Mouse (Mus musculus) frontal cortex, postnatal 36 days (tissue): ENCODE measurements around the gene Inpp4b.

Experiments
- DNase-seq, 2 experiments: peaks; one replicate each; pipeline ENCODE4 v3.0.0; 2022; ENCODE audit warnings: low spot score in 2 of 2

Gene Inpp4b

DNA sequence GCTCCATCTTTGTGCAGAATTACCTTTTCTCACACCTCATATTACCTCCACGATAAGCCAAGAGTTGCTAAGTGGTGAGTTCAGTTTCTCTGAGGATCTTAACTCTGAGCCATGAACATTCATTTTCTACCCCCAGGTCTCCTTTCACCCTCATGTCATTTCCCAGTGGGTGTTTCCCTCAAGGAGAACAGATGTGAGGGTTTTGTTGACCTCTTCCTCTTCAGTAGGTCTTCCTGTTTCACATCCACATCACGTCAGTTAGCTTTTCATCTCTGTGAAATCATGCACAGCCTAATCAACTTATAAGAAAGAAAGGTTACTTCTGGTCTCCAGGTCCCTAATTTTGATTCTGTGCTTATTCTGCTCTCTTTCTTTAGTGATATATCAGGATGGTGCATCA, 124.4 kb downstream of the Inpp4b start:
- no peak for DNase-seq

DNA sequence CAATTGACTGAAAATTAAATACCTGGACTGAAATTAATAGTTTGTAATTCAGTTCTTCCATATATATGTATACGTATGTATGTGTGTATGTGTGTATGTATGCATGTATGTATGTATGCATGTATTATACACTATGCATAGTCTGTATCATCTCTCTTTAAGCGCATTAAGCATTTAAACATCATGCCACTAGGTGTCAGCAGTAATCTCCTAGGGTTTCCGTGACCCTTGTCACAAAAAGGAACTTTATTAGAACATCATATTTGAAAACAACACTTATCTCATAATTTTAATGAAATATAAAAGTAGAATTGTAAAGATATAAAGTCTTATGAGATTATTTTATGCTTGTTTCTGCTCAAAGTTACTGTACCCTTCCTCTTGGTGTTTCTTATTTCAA, 136.3 kb downstream of the Inpp4b start:
- DNase-seq = peak in 1 of 2 experiments; percentile 8

DNA sequence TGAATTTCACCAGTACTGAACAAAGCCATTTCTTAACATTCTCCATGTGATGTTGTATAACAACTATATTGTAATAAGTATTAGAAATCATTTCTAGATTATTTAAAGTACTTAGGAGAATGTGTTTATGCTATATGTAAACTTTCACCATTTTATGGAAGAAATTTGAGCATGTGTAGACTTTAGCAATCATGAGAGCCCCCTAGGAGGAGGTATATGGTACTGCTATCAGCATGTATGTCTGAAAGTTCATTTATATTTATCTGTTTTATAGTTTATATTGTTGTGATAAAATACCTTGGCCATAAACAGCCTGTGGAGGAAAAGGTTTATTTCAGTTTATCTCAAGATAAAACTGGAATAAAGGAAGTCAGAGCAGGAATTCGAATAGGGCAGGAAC, 141.5 kb downstream of the Inpp4b start:
- no peak for DNase-seq

DNA sequence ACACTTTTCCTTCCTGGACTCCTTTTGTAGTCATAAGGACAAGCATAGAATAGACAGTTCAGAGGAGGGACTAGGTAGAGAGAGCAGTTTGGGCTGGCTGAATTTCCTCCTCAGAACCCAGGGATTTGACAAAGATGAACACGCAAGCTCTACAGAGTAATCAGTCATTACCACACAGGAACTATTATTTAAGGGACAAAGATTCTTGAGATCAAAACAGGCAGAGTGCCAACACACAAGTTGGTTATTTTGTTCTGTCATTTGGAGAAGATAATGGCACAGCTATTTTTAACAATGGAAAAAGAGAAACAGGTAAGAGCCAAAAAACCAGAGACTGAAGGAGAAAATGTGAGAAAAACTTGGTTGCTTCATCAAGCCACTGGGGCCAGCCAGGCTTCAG, 143.3 kb downstream of the Inpp4b start:
- no peak for DNase-seq

DNA sequence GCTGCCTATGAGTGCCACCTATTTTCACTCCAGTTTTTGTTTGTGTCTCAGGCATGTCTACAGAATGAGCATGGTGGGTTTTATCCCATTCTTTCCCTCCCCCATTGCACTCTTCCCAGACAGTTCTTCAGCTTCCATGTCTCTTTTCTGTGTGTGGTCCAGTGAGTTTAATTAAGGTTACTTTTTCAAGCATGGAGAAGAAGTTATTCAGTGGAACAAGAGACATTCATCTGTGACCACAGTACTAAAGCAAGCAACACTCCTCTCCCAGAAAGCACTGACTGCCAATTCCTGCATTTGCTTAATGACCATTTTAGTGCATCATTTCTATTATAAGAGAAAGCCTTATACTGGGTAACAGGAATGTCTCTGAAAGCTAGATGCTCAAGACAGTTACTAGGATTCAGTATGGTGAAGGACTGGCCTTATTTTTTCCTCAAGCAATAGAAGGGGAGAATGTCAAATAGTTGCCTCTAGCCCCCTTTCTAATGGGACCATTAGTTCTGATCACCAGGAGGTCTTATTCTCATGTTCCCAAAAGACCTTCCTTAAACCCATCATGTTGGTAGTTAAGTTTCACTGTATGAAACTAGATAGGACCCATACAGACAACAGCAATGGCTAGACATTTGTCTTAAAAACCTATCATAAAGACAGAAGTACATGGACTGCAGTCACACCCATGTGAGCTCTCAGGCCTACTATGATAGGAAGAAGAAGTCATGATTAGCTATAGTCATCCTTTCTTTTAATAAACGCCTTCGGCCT, 147.7 kb downstream of the Inpp4b start:
- no peak for DNase-seq

DNA sequence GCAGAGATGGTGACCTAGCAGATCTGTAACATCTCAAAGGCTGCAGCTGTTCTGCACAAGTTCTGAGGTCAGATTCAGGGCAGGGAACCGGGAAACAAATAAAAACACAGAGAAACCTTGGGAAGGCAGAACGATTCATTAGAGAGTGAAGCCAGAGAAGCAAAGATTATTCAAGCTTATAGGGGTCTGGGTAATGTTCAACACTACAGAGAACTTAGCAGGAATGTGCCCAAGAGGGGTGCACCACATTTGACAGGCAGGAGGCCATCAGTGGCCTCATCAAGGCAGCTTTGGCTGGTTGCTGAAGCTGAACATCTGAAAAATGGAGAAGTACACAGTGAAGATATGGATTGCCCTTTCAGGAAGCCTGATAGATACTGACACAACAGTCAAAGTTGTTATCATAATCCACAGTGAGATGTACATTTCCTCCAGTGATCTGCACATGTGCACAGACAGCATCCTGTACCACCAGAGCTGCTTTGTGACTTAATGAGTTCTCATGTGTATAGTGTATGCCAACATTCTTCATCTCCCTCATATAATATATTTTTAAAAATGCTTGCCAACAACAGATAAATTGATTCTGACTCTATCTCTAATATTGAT, 148.8 kb downstream of the Inpp4b start:
- DNase-seq = no peak

DNA sequence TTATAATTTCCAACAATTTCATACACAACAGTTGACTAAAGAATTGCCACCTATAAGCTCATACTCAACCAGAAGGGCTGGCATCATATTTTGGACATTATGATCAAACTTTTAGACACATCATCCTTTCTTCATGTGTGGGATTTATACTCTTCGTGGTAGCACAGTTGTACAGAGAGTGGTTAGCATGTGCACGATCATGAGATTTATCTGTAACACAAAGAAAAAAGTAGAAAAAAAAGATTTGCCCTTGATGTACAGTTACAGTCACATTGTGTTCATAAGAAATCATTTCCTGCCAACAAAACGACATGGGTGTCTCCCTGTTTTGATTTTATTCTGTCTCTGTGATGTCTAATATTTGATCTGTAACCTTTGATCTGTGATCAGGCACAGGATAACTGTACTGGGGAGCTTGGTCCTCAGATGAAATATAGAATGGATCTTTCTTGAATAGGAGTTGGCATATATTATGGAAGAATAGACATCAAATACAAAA, 149.4 kb downstream of the Inpp4b start:
- DNase-seq = no peak

DNA sequence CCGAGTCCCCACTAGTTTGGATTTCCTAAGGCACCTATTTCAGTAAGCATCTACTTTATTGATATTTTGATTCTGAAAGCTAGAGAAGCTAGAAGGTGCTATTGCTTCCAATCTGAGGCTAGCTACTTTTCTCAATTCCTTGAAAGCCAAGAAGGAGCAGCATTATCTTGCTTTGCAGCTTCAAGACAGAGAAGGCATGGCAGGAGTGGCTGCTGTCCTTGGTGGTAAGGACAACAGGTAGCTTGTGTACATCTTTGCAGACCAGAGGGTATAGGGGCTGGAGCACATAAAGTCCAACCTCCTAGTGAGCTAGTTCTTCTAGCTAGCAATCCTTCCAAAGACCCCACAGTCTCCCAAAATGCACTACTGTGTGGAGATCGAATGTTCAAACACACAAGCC, 152.5 kb downstream of the Inpp4b start:
- DNase-seq = no peak

DNA sequence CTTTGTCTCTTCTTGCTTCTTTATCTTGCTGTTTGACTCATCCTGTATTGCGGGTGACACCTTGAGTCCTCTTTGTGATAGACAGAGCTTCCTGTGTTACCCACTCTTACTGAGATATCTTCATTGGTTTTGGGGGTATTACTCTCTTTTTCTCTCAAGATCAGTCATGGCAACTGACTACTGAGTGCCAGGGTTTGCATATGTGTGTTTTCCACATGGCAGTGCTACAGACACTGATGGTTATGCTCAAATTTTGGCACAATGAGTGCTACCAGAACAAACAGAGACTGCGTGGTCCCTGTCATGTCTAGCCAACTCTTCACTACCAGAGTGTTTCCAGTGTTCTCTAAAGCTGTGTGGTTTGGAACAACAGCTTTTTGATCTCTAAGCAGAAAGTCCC, 155.3 kb downstream of the Inpp4b start:
- DNase-seq = no peak

DNA sequence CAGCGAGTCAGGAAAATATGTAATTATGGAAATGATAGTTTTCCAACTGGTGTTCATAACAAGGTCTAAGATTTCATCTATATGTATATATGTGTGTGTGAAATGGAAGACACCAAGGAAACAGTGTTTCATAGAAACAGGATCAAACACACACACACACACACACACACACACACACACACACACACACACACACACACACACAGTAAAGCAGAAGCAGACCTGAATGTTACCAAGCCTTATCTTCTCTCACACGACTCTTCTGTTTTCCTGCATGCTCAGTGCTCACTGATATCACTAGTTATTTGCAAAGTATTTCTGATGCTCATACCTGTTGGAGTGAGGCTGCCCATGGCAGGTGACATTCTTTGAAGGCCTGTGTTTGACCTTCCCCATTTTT, 159.9 kb downstream of the Inpp4b start:
- no peak for DNase-seq

DNA sequence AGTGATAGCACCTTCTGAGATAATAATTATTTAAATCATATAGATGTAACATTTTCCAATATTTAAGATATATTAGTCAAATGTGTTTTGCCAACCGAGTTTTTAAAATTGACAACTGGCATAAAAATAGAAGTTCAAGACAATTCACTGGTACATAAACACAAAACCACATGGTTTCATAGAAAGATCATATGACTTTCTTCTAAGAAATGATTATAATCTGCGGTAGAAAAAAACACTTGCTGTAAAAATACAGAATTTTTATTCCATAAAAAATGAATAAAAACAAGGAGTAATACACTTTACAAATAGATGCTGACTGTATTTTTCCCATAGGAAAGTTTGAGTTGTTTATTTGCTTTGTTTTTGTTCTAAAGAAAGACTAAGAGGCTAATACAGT, 160.6 kb downstream of the Inpp4b start:
- DNase-seq = no peak

DNA sequence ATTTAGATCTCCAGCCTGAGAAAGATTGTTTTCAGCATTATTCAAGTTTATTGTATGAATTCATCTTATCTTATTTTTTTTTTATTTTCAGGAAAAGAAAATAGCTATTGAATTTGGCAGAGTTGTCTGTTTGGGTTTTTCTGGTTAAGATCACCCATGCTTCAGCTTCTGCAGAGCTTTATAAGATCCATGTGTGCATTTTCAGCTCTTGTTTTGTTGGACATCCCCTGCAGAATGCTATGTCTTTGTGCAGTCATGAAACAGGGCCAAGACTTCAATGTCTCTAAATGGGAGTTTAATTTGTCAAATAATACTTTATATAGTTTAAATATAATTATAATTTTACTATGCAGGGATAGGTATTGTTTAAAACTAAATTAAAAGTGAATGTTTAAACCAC, 170.5 kb downstream of the Inpp4b start:
- no peak for DNase-seq

DNA sequence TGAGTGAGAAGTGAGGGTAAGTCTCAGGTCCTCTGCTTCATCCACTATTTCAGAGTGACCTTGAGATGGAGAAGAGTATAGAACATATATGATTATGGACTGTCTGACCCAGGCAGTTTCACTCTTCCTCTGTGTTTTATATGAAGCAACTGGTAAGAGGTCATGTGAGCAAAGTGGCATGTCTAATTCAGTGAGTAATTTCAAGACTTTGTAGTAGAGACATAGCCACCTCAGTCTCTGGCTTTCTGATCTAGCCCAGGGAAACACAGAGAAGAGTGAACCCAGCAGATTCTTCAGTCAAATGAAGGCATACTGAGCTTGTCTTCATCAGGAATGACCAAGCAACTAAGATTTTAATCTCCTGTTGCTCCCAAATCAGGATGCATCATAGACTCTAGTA, 172.1 kb downstream of the Inpp4b start:
- no peak for DNase-seq

DNA sequence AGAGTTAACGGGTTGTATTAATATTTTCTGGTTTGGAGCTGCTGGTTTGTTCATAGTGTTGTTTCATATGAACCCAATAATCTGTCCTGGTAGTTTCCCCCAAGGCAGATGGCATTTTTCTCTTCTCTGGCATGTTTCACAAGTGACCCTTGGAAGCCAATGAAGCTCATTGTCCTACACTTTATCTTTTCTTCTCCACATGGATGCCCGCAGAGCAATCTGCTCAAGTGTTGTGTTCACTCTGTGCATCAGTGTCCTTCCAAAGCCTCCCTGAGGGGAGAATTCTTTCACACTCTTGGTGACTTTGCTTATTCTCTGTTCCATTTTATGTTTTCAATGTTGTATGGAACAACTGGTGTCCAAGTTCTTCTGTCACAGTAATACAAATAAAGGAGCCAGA, 179.7 kb downstream of the Inpp4b start:
- DNase-seq = no peak

DNA sequence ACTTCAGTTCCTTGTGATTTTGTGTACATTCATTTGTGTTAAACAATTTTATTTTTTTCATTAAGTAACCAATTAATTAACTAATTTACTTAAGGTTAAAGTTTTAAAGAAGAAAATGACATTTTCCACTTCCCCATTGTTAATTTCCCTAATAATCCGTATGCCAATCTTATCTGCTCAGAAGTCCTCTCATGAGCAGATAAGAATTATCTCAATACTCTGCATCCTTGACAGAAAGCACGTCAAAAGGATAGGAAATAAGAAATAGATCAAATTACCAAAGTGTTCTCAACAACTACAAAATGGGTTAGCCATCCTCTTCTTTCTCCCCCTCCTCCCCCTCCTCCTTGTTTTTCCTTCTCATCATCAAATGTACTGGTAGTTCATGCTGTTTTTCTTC, 182.2 kb downstream of the Inpp4b start:
- DNase-seq = no peak

DNA sequence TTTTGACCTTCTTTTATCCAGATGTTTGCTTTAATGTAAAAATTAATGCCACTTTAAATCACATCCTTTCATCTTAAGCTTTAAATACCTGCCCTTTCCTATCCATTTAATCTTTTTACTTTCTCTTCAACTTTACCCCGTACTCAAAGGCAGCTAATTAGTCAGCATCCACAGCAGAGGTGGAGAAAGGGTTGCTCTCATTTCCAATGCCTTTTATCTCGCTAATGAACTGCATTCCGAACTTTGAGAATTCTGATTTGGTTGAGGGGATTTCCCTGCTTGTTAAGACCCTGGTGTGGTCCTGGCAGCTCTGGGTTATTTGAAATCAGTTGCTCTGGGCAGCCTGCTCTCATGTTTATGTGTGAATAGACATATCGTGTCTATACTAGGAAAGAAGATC, 185.3 kb downstream of the Inpp4b start:
- DNase-seq = no peak

DNA sequence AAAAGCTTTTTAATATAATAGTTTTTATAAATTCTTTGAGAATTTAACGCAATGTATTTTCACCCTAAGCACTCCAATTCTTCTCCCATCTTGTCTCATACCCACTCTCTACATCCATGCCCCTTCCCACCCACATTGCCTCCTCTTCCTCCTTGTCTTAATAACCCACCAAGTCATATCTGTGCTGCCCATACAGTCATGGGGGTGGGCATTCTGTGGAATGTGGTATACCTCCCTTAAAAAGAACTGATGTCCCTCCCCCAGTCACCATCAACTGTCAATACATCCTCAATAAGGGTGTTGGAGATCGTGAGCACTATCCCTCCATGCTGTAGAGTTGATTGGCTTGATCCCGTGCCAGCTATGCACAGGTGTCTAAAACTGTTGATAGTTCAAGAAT, 196.0 kb downstream of the Inpp4b start:
- no peak for DNase-seq

DNA sequence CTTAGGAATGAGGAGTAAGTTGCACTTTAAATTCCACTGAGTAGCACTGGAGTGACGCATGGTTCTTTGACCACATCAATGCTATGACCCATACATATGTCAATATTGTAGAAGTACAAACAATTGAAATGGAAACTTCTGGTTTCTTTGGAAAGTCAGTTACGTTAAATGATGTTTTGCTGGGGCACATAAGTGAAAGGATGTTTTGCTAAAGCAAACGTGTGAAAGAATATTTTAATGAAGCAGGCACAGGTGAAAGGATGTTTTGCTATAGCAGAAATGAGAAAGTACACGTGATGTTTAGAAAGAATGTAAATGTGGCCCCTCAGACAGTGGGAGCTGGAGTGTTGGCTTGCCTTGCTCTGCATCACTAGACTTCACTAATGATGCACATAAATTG, 216.2 kb downstream of the Inpp4b start:
- no peak for DNase-seq

DNA sequence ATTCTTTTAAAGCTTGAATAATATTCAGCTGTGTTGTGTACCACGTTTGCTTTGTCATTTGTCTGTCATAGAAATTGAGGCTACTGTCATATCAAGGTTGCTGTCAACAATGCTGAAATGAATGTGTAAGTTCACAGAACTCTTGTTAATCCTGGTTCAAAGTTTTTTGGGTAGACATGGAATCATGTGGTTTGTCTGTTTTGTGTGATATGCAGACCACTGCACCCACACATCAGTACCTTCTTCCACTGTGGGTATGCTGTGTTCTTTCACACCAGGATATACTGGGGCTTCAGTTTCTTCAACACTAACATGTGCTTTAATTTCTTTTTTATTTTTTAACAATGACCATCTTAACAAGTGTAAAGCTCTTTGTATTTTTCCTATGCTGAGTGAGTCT, 220.0 kb downstream of the Inpp4b start:
- DNase-seq = no peak

DNA sequence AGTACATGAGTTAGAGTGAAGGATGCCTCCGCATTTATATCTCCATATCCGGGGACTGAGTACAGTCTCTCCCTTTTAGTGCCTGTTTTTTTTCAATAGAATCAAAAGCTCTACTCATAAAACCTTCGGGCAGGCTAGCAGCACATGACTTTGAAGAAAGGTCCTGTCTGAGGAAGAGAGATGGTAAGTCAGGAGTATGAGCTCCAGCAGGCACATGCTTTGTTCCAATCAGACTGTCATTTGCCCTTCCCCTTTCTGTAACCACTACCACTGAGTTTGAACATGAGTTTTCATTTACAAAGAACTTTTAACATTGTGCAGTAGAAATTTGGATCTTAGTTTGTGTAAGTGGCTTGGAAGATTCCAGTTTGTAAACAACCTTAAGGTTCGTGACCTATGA, 223.1 kb downstream of the Inpp4b start:
- no peak for DNase-seq

DNA sequence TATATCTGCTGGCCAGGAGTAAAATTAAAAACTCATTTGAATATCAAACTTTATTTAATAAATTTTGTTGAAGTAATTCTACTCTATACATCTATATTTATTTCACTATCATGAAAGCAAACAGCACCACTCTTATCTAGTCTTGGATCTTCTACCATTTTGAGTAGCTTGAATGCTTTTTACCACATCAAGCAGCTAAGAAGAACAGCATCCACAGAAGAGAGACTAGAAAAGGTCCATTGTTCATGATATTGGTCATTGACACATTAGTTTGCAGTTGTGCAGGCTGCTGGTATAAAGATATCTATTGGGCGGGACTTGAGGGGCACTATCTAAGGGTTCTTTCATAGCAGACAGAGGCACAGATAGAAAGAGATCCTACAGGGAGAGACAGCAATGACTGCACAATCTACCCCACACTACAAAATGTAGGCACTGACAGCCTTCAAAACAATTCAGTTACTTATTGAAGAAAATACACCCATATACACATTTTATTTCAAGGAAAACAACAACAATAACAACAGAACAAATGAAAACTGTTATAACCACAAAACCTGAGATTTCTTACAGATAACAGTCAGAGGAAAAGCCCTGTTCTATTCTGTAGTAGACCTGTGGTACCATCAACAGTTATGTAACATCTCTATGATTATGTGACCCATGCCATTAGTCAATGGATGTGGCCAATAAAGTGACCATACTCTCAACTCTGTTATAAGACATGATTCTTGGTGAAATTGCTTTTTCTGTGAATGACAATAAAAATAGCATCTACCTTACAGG, 230.2 kb downstream of the Inpp4b start:
- DNase-seq = no peak

DNA sequence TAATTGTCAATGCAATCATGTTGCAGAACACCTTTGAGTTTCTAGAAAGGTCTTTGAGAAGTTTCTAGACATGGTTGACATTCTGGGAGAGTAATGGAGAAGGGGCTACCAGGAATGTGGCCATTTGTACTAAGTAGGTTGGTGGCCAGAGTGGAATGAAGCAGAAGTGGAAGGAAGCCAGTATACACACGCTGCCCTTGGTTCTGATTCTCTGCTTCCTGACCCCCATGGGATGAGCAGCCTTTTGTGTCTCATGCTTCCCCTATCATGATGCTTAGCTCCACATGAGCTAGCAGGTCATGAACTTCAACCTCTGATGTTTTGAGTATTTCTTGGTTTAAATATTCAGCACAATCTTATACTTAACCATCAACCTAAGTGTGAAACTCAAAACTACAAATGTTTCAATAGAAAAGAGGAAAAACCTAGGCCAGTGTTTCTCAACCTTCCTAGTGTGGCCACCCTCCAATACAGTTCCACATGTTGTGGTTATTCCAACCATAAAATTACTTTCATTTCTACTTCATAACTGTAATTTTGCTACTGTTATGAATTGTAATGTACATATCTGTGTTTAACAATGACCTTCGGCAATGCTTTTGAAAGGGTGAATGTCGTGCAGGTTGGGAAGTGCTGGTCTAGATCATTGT, 233.0 kb downstream of the Inpp4b start:
- DNase-seq = no peak
